29 mouse cellular contexts compared by ENCODE assay signal in the genomic region with DNA sequence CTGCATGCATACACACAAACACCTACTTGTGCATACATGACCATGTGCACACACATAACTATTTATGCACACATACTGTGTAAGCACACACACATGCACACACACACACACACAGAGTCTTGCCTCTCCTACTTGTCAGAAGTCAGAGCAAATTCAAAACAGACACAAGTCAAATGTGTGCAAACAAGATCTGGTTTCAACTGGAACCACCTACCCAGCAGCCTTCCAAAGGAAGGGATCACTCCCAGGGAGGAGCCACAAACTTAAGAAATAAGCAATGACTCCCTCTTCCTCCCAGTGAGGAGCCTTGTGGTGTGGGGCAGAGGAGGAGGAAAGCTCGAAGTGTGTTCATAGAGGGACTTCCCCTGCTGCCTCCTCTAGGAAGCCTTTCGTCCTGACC.
A peak's percentile ranks its signal among the peaks of the same experiment; 100 is the strongest.
DNase-seq lines count a peak whose midpoint lies in the region; ATAC-seq and TF ChIP-seq lines count a peak whose summit lies in the region.
"Had no signal": no experiment of that assay in that cellular context is flagged by ENCODE, and none has a peak within 500 bp of the region (broad histone marks: within the 10 kb centered on the region; RNA-seq: fewer than 3 reads in every experiment).

No protein-coding gene starts in this region.

- H3K9me3 ChIP-seq in embryonic facial prominence, embryonic 13.5 days, result 0 out of 2 replicates have a peak, but pooled peaks cover 10% of the 10 kb centered on the region
- peaks cover 3% of the 10 kb centered on the region; the same call in 1 of the 2 replicates for H3K9me3 ChIP-seq in limb, embryonic 10.5 days (replicated peaks)
- H3K9me3 ChIP-seq in stomach, postnatal 0 days (ENCODE audit: control insufficient read depth, low read length), result no peaks in the 10 kb centered on the region

- WGBS in embryonic facial prominence, embryonic 13.5 days, result 17% methylated on average over 2 of the region's 2 CpGs
- 51% methylated on average over 2 of the region's 2 CpGs for WGBS in limb, embryonic 10.5 days
- whole genome bisulfite sequencing in stomach, postnatal 0 days, result 32% methylated on average over 2 of the region's 2 CpGs

- peak overlapping the region; percentile 57; the same call in 1 of the 2 replicates for H3K27ac ChIP-seq in embryonic facial prominence, embryonic 13.5 days
- peak overlapping the region; percentile 34; the same call in 1 of the 2 replicates for H3K27ac ChIP-seq in limb, embryonic 10.5 days
- peak overlapping the region; percentile 35; the same call in 1 of the 2 replicates for H3K27ac ChIP-seq in stomach, postnatal 0 days (replicated peaks)
- H3K27ac ChIP-seq in gastrocnemius, adult 2 months, result no peak overlapping the region
- H3K27ac ChIP-seq: heart, adult 2 months; heart, embryonic 10.5 days; heart, embryonic 13.5 days; hindbrain, embryonic 14.5 days; hindbrain, postnatal 0 days had no signal

- TF ChIP-seq EP300 in stomach, postnatal 0 days (optimal IDR thresholded peaks at IDR 0.05), result no peak

- peaks cover 50% of the 10 kb centered on the region for H3K4me1 ChIP-seq in embryonic facial prominence, embryonic 13.5 days
- H3K4me1 ChIP-seq in limb, embryonic 10.5 days, result peaks cover 37% of the 10 kb centered on the region
- no peaks in the 10 kb centered on the region for H3K4me1 ChIP-seq in stomach, postnatal 0 days (replicated peaks; ENCODE audit: control insufficient read depth, insufficient read depth)

- no peak for TF ChIP-seq CTCF in stomach, postnatal 0 days (IDR thresholded peaks at IDR 0.05; ENCODE audit: low read depth)
- TF ChIP-seq CTCF in gastrocnemius, adult 2 months (IDR thresholded peaks at IDR 0.05), result no peak

- H3K27me3 ChIP-seq in embryonic facial prominence, embryonic 13.5 days, result peaks cover 18% of the 10 kb centered on the region
- peaks cover 63% of the 10 kb centered on the region for H3K27me3 ChIP-seq in limb, embryonic 10.5 days (ENCODE audit: low read depth, poor library complexity, severe bottlenecking)
- no peaks in the 10 kb centered on the region for H3K27me3 ChIP-seq in stomach, postnatal 0 days (ENCODE audit: control insufficient read depth, insufficient read depth, low read length)

- H3K36me3 ChIP-seq in embryonic facial prominence, embryonic 13.5 days, result no peaks in the 10 kb centered on the region
- H3K36me3 ChIP-seq in limb, embryonic 10.5 days, result no peaks in the 10 kb centered on the region
- H3K36me3 ChIP-seq in stomach, postnatal 0 days (ENCODE audit: control insufficient read depth, insufficient read depth, low read length), result no peaks in the 10 kb centered on the region
- H3K36me3 ChIP-seq: G1E; heart, embryonic 10.5 days; heart, embryonic 13.5 days had no signal

- intact Hi-C loops in gastrocnemius, adult 2 months (cut with DNase I), result no loop called here

- DNase-seq in embryo, embryonic 11 days, result peak; percentile 41
- DNase-seq in embryo, embryonic 10 days (ENCODE audit: low spot score), result no peak
- DNase-seq in limb, embryonic 10.5 days (ENCODE audit: low spot score), result no peak
- DNase-seq in stomach, postnatal 0 days (ENCODE audit: low spot score), result no peak
- DNase-seq in gastrocnemius, adult 2 months, result no peak
- no peak for DNase-seq in yolk sac, embryonic 10.5 days (ENCODE audit: low spot score)
- DNase-seq: adrenal gland, postnatal 10 days; adrenal gland, postnatal 36 days; B cell, adult 2 months; cerebellum, adult 18-20 months; cerebellum, adult 9-10 months; cerebellum, postnatal 14 days; gastrocnemius, postnatal 10 days; gastrocnemius, postnatal 36 days; heart, adult 2 months; heart, postnatal 14 days; heart, postnatal 4 days; kidney, adult 18-20 months had no signal

- no peak overlapping the region for H3K4me2 ChIP-seq in embryonic facial prominence, embryonic 13.5 days
- H3K4me2 ChIP-seq in stomach, postnatal 0 days (replicated peaks; ENCODE audit: low read depth), result 0 out of 2 replicates have a peak overlapping the region, but pooled peaks have one; percentile 8
- H3K4me2 ChIP-seq: heart, embryonic 13.5 days; hindbrain, embryonic 14.5 days had no signal

- no peak overlapping the region for H3K9ac ChIP-seq in embryonic facial prominence, embryonic 13.5 days
- no peak overlapping the region for H3K9ac ChIP-seq in stomach, postnatal 0 days (ENCODE audit: low read length)
- H3K9ac ChIP-seq: heart, embryonic 13.5 days; hindbrain, embryonic 14.5 days had no signal

- 0 out of 2 replicates have a peak, but pooled peaks have one; percentile 23 for ATAC-seq in embryonic facial prominence, embryonic 13.5 days (ENCODE audit: insufficient number of reproducible peaks, insufficient read depth, low FRiP score, low TSS enrichment, low read depth)
- peak; percentile 55 for ATAC-seq in stomach, postnatal 0 days (ENCODE audit: low FRiP score, low TSS enrichment)
- no peak for ATAC-seq in erythroid progenitor cell, adult 5-6 weeks (replicated peaks; ENCODE audit: low FRiP score, poor library complexity, severe bottlenecking)
- ATAC-seq: forebrain, embryonic 14.5 days; hindbrain, postnatal 0 days; inflammation-experienced regulatory T-cells, adult 6 months; intestine, embryonic 16.5 days; Patski had no signal

- no peak overlapping the region for H3K4me3 ChIP-seq in embryonic facial prominence, embryonic 13.5 days
- no peak overlapping the region for H3K4me3 ChIP-seq in limb, embryonic 10.5 days
- no peak overlapping the region for H3K4me3 ChIP-seq in stomach, postnatal 0 days (ENCODE audit: low read depth, low read length)
- no peak overlapping the region for H3K4me3 ChIP-seq in gastrocnemius, adult 2 months
- H3K4me3 ChIP-seq: heart, adult 2 months; heart, embryonic 10.5 days; heart, embryonic 13.5 days had no signal
